Mouse (Mus musculus): ENCODE data around the gene Lime1. TPM values are rescaled to one million over a fixed set of nuclear protein-coding genes. Genes with fewer than 3 reads are reported as not detected.
A peak's percentile ranks its signal among the peaks of the same experiment; 100 is the strongest.

The Lime1 gene
- polyA plus RNA-seq, 1 experiment from 2014 or later = 6.2 TPM

DNA sequence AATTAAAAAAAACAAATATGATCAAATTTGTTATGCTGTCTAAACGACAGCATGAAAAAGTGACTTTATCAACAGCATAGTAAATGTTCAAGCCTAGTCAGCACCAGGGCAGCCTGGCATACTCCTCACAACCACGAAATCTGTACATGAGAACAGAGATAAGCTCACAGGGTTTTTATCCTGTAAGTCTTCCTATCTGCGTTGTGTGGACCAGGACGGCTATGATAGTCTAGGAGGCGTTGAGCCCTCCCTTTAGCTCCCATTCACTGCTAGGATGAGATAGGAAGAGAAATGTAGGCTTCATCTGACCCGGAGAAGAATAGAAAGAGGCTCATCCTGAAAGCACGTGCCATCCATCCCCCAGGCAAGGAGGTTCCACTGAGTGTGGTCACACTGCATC lies 39.5 kb downstream of the Lime1 start:
- peaks cover 82% of the 10 kb centered on the region for H3K4me1 ChIP-seq (replicated peaks)
- peak; percentile 80 for ATAC-seq (ENCODE audit: insufficient read depth)
- no peaks in the 10 kb centered on the region for H3K27me3 ChIP-seq
- H3K4me2 ChIP-seq = peak overlapping the region; percentile 48
- peaks cover 20% of the 10 kb centered on the region for H3K36me3 ChIP-seq (replicated peaks)
- no peak overlapping the region for H3K9ac ChIP-seq
- H3K4me3 ChIP-seq (replicated peaks) = no peak overlapping the region
- H3K9me3 ChIP-seq (replicated peaks) = no peaks in the 10 kb centered on the region
- peak overlapping the region; percentile 70 for H3K27ac ChIP-seq (replicated peaks)
- WGBS (ENCODE audit: insufficient replicate concordance) = 14% methylated on average over 7 of the region's 7 CpGs

DNA sequence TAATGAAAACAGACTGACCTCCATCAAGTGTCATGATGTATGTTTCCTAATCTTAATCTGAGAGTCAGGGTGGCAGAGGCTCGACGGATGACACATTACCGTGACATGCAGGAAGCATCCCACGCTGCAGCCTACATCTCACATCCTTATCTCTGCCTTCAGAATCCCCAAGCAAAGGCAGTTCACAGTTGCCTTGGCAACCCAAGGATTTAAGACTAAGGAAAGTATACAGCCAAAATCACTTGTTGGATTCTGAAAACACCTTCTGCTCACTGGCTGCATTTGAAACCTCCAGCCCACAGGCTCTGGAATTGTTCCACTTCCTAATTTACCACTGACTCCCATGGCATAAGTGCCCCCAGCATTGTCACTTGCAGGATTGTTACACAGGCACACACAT lies 40.5 kb downstream of the Lime1 start:
- Histone ChIP-seq H3K4me3 (replicated peaks) (no peak overlapping the region), H3K4me1 (replicated peaks) (peaks cover 92% of the 10 kb centered on the region), H3K9ac (no peak overlapping the region), H3K36me3 (replicated peaks) (peaks cover 20% of the 10 kb centered on the region), H3K27me3 (no peaks in the 10 kb centered on the region), H3K4me2 (peak overlapping the region; percentile 48), H3K27ac (replicated peaks) (peak overlapping the region; percentile 70), H3K9me3 (replicated peaks) (no peaks in the 10 kb centered on the region)
- peak; percentile 43 for ATAC-seq (ENCODE audit: insufficient read depth)
- WGBS (ENCODE audit: insufficient replicate concordance) = 25% methylated on average over 4 of the region's 4 CpGs

DNA sequence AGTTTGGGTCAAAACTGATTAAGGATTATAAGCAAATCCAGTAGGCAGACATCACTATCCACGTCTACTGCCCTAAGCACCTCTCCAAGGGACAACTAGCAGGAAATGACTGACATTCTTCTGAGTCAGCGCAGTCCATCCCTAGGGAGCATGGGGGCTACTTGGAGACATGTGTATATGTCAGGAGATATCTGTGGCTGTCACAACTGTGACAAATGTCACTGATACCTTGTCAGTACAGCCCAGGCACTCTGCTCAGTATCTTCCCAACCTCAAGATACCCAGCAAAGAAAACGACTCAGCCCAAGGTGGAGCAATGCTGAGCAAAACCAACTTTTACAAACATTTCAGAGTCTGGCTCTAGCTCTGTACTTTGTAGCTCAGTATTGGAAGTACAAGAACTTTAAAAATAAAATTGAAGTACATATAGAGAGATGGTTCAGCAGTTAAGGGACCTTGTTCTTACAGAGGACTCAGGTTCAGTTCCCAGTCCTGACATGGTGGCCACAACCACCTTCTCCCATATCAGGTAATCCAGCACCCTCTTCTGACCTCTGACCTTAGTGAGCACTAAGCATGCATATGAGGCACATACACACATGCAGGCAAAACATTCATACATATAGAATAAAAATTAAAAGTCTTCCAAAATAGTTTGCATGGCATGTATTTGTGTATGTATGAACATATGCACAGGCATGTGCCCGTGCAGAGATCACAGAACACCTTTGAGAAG lies 41.2 kb downstream of the Lime1 start:
- peaks cover 88% of the 10 kb centered on the region for H3K4me1 ChIP-seq (replicated peaks)
- WGBS (ENCODE audit: insufficient replicate concordance) = 31% methylated on average over 4 of the region's 4 CpGs

GRCm38 (mm10) chr2:181423834-181424233 lies 44.0 kb downstream of the Lime1 start:
- no peak overlapping the region for H3K4me2 ChIP-seq
- no peak overlapping the region for H3K9ac ChIP-seq
- no peak overlapping the region for H3K4me3 ChIP-seq (replicated peaks)
- WGBS (ENCODE audit: insufficient replicate concordance) = 84% methylated on average over 9 of the region's 9 CpGs
- H3K9me3 ChIP-seq (replicated peaks) = no peaks in the 10 kb centered on the region
- ATAC-seq (ENCODE audit: insufficient read depth) = no peak
- peaks cover 20% of the 10 kb centered on the region for H3K36me3 ChIP-seq (replicated peaks)
- peaks cover 74% of the 10 kb centered on the region for H3K4me1 ChIP-seq (replicated peaks)
- no peak overlapping the region for H3K27ac ChIP-seq (replicated peaks)
- no peaks in the 10 kb centered on the region for H3K27me3 ChIP-seq

More for the DNA sequence above, 41.2 kb downstream of the Lime1 start:
- Histone ChIP-seq H3K27me3 (no peaks in the 10 kb centered on the region), H3K27ac (replicated peaks) (peak overlapping the region; percentile 70), H3K9ac (no peak overlapping the region), H3K4me2 (peak overlapping the region; percentile 48), H3K36me3 (replicated peaks) (peaks cover 20% of the 10 kb centered on the region), H3K4me3 (replicated peaks) (no peak overlapping the region), H3K9me3 (replicated peaks) (no peaks in the 10 kb centered on the region)
- ATAC-seq (ENCODE audit: insufficient read depth) = peak; percentile 85

Other genes with a start within 250 kb of the Lime1 start
- 0.18 and 0.28 TPM in 2 replicates for gene Kcnq2, start 244.8 kb upstream of the Lime1 start, polyA plus RNA-seq (2015; fragmentation: Nextera tagmentation; extraction: Ambion mirVana)
- not detected in 2 replicates for gene Eef1a2, start 223.1 kb upstream of the Lime1 start, polyA plus RNA-seq (2015; fragmentation: Nextera tagmentation; extraction: Ambion mirVana)
- gene Ppdpf, start 192.8 kb upstream of the Lime1 start, polyA plus RNA-seq (2015; fragmentation: Nextera tagmentation; extraction: Ambion mirVana) = 95.8 and 96.4 TPM in 2 replicates
- gene Ptk6, start 177.3 kb upstream of the Lime1 start, polyA plus RNA-seq (2015; fragmentation: Nextera tagmentation; extraction: Ambion mirVana) = 0.14 and 0.21 TPM in 2 replicates
- 0.32 and 0.44 TPM in 2 replicates for gene Srms, start 166.9 kb upstream of the Lime1 start, polyA plus RNA-seq (2015; fragmentation: Nextera tagmentation; extraction: Ambion mirVana)
- 0.17 and 0.26 TPM in 2 replicates for gene Fndc11, start 160.1 kb upstream of the Lime1 start, polyA plus RNA-seq (2015; fragmentation: Nextera tagmentation; extraction: Ambion mirVana)
- 2.3 and 2.6 TPM in 2 replicates for gene Helz2, start 138.1 kb upstream of the Lime1 start, polyA plus RNA-seq (2015; fragmentation: Nextera tagmentation; extraction: Ambion mirVana)
- 9.6 and 10.8 TPM in 2 replicates for gene Gmeb2, start 92.0 kb upstream of the Lime1 start, polyA plus RNA-seq (2015; fragmentation: Nextera tagmentation; extraction: Ambion mirVana)
- 0.30 and 0.39 TPM in 2 replicates for gene Stmn3, start 65.6 kb upstream of the Lime1 start, polyA plus RNA-seq (2015; fragmentation: Nextera tagmentation; extraction: Ambion mirVana)
- gene Rtel1, start 60.3 kb upstream of the Lime1 start, polyA plus RNA-seq (2015; fragmentation: Nextera tagmentation; extraction: Ambion mirVana) = 22.9 and 24.7 TPM in 2 replicates
- 12.0 and 12.1 TPM in 2 replicates for gene Zgpat, start 15.2 kb upstream of the Lime1 start, polyA plus RNA-seq (2015; fragmentation: Nextera tagmentation; extraction: Ambion mirVana)
- 21.1 and 23.2 TPM in 2 replicates for gene Arfrp1, start 14.7 kb upstream of the Lime1 start, polyA plus RNA-seq (2015; fragmentation: Nextera tagmentation; extraction: Ambion mirVana)
- gene Zbtb46, start 79.3 kb downstream of the Lime1 start, polyA plus RNA-seq (2015; fragmentation: Nextera tagmentation; extraction: Ambion mirVana) = 7.9 and 8.7 TPM in 2 replicates
- gene Abhd16b, start 113.1 kb downstream of the Lime1 start, polyA plus RNA-seq (2015; fragmentation: Nextera tagmentation; extraction: Ambion mirVana) = not detected in 2 replicates
- gene Tpd52l2, start 117.1 kb downstream of the Lime1 start, polyA plus RNA-seq (2015; fragmentation: Nextera tagmentation; extraction: Ambion mirVana) = 67.3 and 68.4 TPM in 2 replicates
- gene Dnajc5, start 140.4 kb downstream of the Lime1 start, polyA plus RNA-seq (2015; fragmentation: Nextera tagmentation; extraction: Ambion mirVana) = 27.7 and 29.8 TPM in 2 replicates
- 20.4 and 27.5 TPM in 2 replicates for gene Uckl1, start 204.8 kb downstream of the Lime1 start, polyA plus RNA-seq (2015; fragmentation: Nextera tagmentation; extraction: Ambion mirVana)
- gene Prpf6, start 211.8 kb downstream of the Lime1 start, polyA plus RNA-seq (2015; fragmentation: Nextera tagmentation; extraction: Ambion mirVana) = 23.8 and 25.9 TPM in 2 replicates
- 9.3 and 9.6 TPM in 2 replicates for gene Zfp512b, start 212.7 kb downstream of the Lime1 start, polyA plus RNA-seq (2015; fragmentation: Nextera tagmentation; extraction: Ambion mirVana)
- gene Samd10, start 219.1 kb downstream of the Lime1 start, polyA plus RNA-seq (2015; fragmentation: Nextera tagmentation; extraction: Ambion mirVana) = 2.2 and 2.6 TPM in 2 replicates

Measured in liver, embryonic 15.5 days (tissue).